Mouse (Mus musculus) kidney, adult 2 months (tissue): ENCODE data around the gene Prrx1.

Experiments used
- CTCF ChIP-seq: fragments of 200-500 bp; conservative IDR thresholded peaks from 2 replicates; pipeline ENCODE4 v1.5.1; 2011; ENCODE audit warnings: low read depth, mild to moderate bottlenecking, control low read depth, low read length, moderate library complexity, mixed read lengths; ENCODE audit not compliant: insufficient read depth, insufficient read length
- POLR2A ChIP-seq: fragments of 200-500 bp; IDR thresholded peaks from one replicate; pipeline ENCODE4 v1.6.1; 2011; ENCODE audit warnings: low read depth, low read length, control low read depth

DNA sequence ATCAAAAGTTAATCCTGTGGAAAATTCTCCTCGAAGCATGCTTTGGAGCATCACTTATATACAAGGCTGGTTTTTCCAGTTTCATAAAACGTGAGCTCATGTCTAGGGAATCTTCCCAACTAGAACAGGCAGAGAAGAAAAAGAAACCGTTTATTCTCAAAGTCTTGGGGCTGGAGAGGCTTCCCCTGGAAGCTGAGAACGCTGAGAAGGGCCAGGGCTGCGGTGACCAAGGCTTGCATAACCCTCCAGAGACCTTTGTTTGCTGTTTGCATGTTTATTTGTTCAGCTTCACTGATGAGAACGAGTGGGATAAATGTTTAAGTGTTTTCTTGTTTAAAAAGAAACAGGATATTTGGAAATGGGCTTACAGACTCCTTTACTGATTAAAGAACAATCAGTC, 11.2 kb downstream of the Prrx1 start:
- TF ChIP-seq CTCF (no peak), POLR2A (no peak)
